Mouse (Mus musculus): ENCODE measurements around the gene Gjd2. TPM values are rescaled to one million over a fixed set of nuclear protein-coding genes. Genes with fewer than 3 reads are reported as not detected.

Gjd2 gene
- polyA plus RNA-seq, 1 experiment: 0.04 TPM

DNA sequence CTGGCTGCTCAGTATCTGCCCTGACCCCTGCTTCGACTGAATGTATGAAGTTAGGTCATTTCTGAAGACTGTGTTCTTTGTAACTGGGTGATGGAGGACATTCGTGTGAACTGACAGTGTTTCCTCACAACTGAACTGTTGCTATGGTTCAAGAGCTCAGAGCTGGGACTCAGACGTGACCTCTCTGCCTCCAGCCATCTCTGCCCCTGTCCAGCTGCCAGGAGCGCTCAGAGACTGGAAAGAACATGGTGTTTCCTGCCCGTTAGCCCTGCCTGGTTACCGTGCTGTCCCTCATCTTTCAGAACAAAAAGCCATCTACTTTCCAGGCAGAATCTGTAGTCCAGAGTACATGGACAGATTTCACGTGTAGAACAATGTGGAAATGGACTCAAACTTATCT, 39.5 kb downstream of the Gjd2 start:
- no peaks in the 10 kb centered on the region for H3K4me1 ChIP-seq (ENCODE audit: control insufficient read depth, insufficient read depth, low read length)
- WGBS: 60% methylated on average over 7 of the region's 7 CpGs
- no peak for DNase-seq
- no peak for TF ChIP-seq POLR2A (IDR thresholded peaks at IDR 0.05; ENCODE audit: borderline replicate concordance, extremely low read depth, low read depth, low read length)
- no peak for TF ChIP-seq CTCF (IDR thresholded peaks at IDR 0.05; ENCODE audit: insufficient read depth, low read length)
- no peak overlapping the region for H3K4me3 ChIP-seq (replicated peaks; ENCODE audit: extremely low read depth, low read depth, low read length)

DNA sequence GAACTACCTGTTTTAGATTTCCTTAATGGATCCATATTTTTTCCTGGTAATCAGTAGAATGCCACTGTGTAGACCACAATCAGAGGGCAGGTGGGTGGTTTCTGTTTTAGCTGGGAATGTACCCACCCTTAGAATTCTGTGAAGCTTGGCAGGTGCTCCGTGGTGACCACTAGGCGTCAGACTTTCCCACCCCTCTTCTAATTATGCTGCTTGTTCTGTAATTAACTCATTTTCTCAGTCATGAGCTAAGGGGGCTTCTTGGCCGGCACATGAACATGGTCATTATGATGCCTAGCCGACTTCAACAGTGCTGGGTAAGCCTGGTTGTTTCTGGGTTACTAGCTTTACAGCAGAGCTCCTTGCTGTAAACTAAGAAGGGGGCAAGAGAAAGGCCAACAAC, 47.0 kb downstream of the Gjd2 start:
- no peaks in the 10 kb centered on the region for H3K4me1 ChIP-seq (ENCODE audit: control insufficient read depth, insufficient read depth, low read length)
- H3K4me3 ChIP-seq (replicated peaks; ENCODE audit: extremely low read depth, low read depth, low read length): no peak overlapping the region
- 44% methylated on average over 4 of the region's 4 CpGs for WGBS
- DNase-seq: no peak
- no peak for TF ChIP-seq POLR2A (IDR thresholded peaks at IDR 0.05; ENCODE audit: borderline replicate concordance, extremely low read depth, low read depth, low read length)
- no peak for TF ChIP-seq CTCF (IDR thresholded peaks at IDR 0.05; ENCODE audit: insufficient read depth, low read length)

Other genes with a start within 250 kb of the Gjd2 start
- gene Scg5, start 184.5 kb downstream of the Gjd2 start, polyA plus RNA-seq (2012; rRNA removed): 0.49 and 0.57 TPM in 2 replicates
- 0.60 and 1.2 TPM in 2 replicates for gene Arhgap11a, start 165.0 kb downstream of the Gjd2 start, polyA plus RNA-seq (2012; rRNA removed)
- 400 and 721 TPM in 2 replicates for gene Actc1, start 39.9 kb upstream of the Gjd2 start, polyA plus RNA-seq (2012; rRNA removed)
- 14.7 and 18.4 TPM in 2 replicates for gene Aqr, start 173.4 kb upstream of the Gjd2 start, polyA plus RNA-seq (2012; rRNA removed)
- gene Zfp770, start 187.8 kb upstream of the Gjd2 start, polyA plus RNA-seq (2012; rRNA removed): 0.80 and 1.5 TPM in 2 replicates

Data from lung, adult 2 months (tissue).